Mouse (Mus musculus): ENCODE measurements around the gene Gtf2ird1. TPM values are rescaled to one million over a fixed set of nuclear protein-coding genes. Genes with fewer than 3 reads are reported as not detected.

Gene Gtf2ird1
- polyA plus RNA-seq, 1 experiment from 2014 or later = 51.8 TPM

DNA sequence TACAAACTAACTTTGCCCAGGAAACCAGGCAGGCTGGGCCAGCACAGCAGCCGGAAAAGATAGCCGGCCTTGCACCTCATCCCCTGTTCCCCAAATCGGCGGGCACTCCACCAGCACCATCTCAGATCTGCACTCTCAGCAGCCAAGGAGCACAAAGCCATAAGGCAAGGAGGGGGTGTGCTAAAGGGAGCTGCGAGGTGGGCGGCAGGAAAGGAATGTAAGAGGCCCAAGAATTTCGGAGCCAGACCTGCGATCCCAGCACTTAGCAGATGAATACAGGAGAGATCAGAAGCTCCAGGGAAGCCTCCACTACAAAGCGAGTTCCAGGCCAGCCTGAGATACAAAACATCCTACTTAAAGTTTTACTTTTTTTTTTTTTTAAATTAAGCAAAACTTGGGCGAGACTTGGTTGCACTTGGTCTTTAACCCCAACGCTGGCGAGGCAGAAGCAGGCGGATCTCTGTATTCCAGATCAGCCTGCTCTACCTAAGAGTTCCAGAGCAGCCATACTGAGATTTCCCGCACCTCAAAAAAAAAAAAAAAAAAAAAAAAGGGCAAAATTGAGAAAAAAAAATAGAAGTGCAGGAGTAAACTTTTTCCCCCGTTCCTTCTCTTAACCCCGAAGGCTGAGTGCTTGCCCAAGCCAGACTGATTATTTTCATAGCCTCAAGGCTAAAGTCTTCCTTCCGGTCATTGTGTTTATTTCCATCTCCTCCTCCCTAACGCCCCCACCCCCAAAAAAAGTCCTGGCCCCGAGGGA is 143.6 kb downstream of the Gtf2ird1 start:
- no peak for DNase-seq (ENCODE audit: low spot score)
- H3K36me3 ChIP-seq (ENCODE audit: control insufficient read depth, insufficient read depth, low read length) = peaks cover 22% of the 10 kb centered on the region

DNA sequence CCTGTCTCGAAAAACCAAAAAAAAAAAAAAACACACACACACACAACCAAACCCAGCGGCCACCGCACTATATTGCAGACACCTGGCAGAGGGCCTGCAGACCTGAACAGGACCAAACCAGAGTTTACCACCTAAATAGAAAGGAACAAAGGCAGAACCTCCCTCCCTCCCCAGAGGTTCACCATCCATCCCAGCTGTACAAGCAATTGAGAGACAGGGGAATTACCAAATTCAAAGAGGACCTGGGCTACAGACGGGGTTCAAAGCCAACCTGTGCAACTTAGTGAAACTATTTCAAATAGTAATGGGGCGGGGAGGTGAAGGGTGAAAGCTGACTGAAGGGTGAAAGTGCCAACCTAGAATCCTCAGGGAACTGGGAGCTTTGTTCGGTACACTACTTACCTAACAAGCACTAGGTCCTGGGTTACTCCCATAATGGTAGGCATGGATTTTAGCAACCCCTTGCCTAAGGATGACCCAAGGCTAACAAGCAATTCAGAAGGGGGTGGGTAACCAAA is 144.6 kb downstream of the Gtf2ird1 start:
- H3K4me3 ChIP-seq (ENCODE audit: low read depth, low read length) = peak overlapping the region; percentile 76
- H3K27me3 ChIP-seq (replicated peaks; ENCODE audit: control insufficient read depth, insufficient read depth, low read length) = no peaks in the 10 kb centered on the region
- H3K9ac ChIP-seq (ENCODE audit: low read depth, low read length) = no peak overlapping the region
- H3K4me2 ChIP-seq = peak overlapping the region; percentile 93
- ATAC-seq (replicated peaks; ENCODE audit: low FRiP score) (no peak), DNase-seq (ENCODE audit: low spot score) (no peak)
- WGBS = 83% methylated on average over 6 of the region's 6 CpGs
- H3K36me3 ChIP-seq (ENCODE audit: control insufficient read depth, insufficient read depth, low read length) = peaks cover 24% of the 10 kb centered on the region
- H3K9me3 ChIP-seq (ENCODE audit: control insufficient read depth, low read length) = no peaks in the 10 kb centered on the region
- peaks cover 10% of the 10 kb centered on the region for H3K4me1 ChIP-seq (replicated peaks; ENCODE audit: control insufficient read depth, insufficient read depth, low read length)
- H3K27ac ChIP-seq (ENCODE audit: low read depth, low read length) = no peak overlapping the region

More for the DNA sequence above, 143.6 kb downstream of the Gtf2ird1 start:
- Histone ChIP-seq H3K9me3 (ENCODE audit: control insufficient read depth, low read length) (no peaks in the 10 kb centered on the region), H3K4me1 (replicated peaks; ENCODE audit: control insufficient read depth, insufficient read depth, low read length) (peaks cover 10% of the 10 kb centered on the region), H3K9ac (ENCODE audit: low read depth, low read length) (peak overlapping the region; percentile 89), H3K27ac (ENCODE audit: low read depth, low read length) (peak overlapping the region; percentile 98), H3K4me3 (ENCODE audit: low read depth, low read length) (peak overlapping the region; percentile 76), H3K27me3 (replicated peaks; ENCODE audit: control insufficient read depth, insufficient read depth, low read length) (no peaks in the 10 kb centered on the region), H3K4me2 (peak overlapping the region; percentile 93)
- ATAC-seq (replicated peaks; ENCODE audit: low FRiP score) = no peak
- 4% methylated on average over 19 of the region's 19 CpGs for whole genome bisulfite sequencing

DNA sequence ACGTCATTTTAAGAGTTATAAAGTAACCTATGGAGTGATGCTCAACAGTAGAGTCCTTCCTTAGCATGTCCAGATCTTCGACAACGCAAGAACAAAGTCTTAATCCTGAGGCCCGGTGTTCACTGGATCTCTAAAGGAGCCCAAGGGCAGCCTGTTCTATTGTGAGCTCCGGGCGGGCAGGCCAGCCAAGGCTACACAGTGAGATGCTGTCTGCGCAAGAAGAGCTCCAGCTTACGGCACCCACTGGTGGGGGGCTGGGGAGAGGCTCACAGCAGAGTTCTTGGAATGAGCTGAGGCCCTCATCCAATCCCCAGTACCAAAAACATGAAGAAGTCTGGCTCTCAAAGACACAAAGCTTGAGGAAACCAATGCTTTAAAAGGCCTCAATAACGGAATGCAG is 146.3 kb downstream of the Gtf2ird1 start:
- Histone ChIP-seq H3K27me3 (replicated peaks; ENCODE audit: control insufficient read depth, insufficient read depth, low read length) (no peaks in the 10 kb centered on the region), H3K9me3 (ENCODE audit: control insufficient read depth, low read length) (no peaks in the 10 kb centered on the region), H3K4me1 (replicated peaks; ENCODE audit: control insufficient read depth, insufficient read depth, low read length) (peaks cover 10% of the 10 kb centered on the region), H3K36me3 (ENCODE audit: control insufficient read depth, insufficient read depth, low read length) (peaks cover 31% of the 10 kb centered on the region), H3K27ac (ENCODE audit: low read depth, low read length) (no peak overlapping the region), H3K4me2 (no peak overlapping the region), H3K9ac (ENCODE audit: low read depth, low read length) (no peak overlapping the region), H3K4me3 (ENCODE audit: low read depth, low read length) (no peak overlapping the region)
- DNase-seq (ENCODE audit: low spot score) (no peak), ATAC-seq (replicated peaks; ENCODE audit: low FRiP score) (no peak)
- WGBS = 92% methylated on average over 9 of the region's 9 CpGs

DNA sequence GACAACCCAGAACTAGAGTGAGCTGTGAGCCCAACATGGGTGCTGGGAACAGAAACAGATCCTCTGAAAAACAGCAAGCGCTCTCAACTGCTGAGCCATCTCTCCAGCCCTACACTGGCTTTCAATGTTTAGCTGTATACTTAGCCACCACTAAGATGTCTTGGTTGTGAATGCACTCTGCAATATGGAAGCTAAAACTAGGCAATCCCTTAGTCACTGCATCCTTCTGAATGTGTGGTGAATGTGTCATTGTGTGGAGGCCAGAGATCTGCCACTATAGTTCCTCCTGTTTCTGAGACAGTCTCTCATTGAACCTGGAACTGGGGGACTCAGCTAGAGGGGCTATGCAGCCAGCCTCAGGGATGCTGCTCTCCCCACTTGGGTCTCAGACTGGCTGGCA is 147.2 kb downstream of the Gtf2ird1 start:
- Histone ChIP-seq H3K4me1 (replicated peaks; ENCODE audit: control insufficient read depth, insufficient read depth, low read length) (peaks cover 10% of the 10 kb centered on the region), H3K27me3 (replicated peaks; ENCODE audit: control insufficient read depth, insufficient read depth, low read length) (no peaks in the 10 kb centered on the region), H3K36me3 (ENCODE audit: control insufficient read depth, insufficient read depth, low read length) (peaks cover 31% of the 10 kb centered on the region), H3K27ac (ENCODE audit: low read depth, low read length) (no peak overlapping the region), H3K4me2 (no peak overlapping the region), H3K4me3 (ENCODE audit: low read depth, low read length) (no peak overlapping the region), H3K9me3 (ENCODE audit: control insufficient read depth, low read length) (no peaks in the 10 kb centered on the region), H3K9ac (ENCODE audit: low read depth, low read length) (no peak overlapping the region)
- WGBS = 100% methylated on average over 1 of the region's 1 CpGs
- no peak for DNase-seq (ENCODE audit: low spot score)
- no peak for ATAC-seq (replicated peaks; ENCODE audit: low FRiP score)

Small RNA genes lying within 50 kb of the gene (microRNA-seq; reads per million reads assigned to microRNA genes)
- gene Gm26340 (ENCODE audit: borderline number of aligned reads) = not detected
- not detected for gene Mir3965 (ENCODE audit: borderline number of aligned reads)

Other genes starting within 250 kb of the Gtf2ird1 start
- 9.3 and 11.7 TPM in 2 replicates for gene Ncf1, start 227.1 kb downstream of the Gtf2ird1 start, polyA plus RNA-seq (2014; fragmentation: Nextera tagmentation; extraction: Ambion mirVana)
- gene Gtf2i, start 142.0 kb downstream of the Gtf2ird1 start, polyA plus RNA-seq (2014; fragmentation: Nextera tagmentation; extraction: Ambion mirVana) = 108 and 115 TPM in 2 replicates
- gene Clip2, start 95.7 kb upstream of the Gtf2ird1 start, polyA plus RNA-seq (2014; fragmentation: Nextera tagmentation; extraction: Ambion mirVana) = 1.4 and 1.7 TPM in 2 replicates
- gene Syna, start 103.5 kb upstream of the Gtf2ird1 start, polyA plus RNA-seq (2014; fragmentation: Nextera tagmentation; extraction: Ambion mirVana) = not detected in 2 replicates
- gene Rfc2, start 124.7 kb upstream of the Gtf2ird1 start, polyA plus RNA-seq (2014; fragmentation: Nextera tagmentation; extraction: Ambion mirVana) = 363 and 374 TPM in 2 replicates
- gene Lat2, start 158.3 kb upstream of the Gtf2ird1 start, polyA plus RNA-seq (2014; fragmentation: Nextera tagmentation; extraction: Ambion mirVana) = 2.0 and 2.1 TPM in 2 replicates
- 401 and 428 TPM in 2 replicates for gene Eif4h, start 182.8 kb upstream of the Gtf2ird1 start, polyA plus RNA-seq (2014; fragmentation: Nextera tagmentation; extraction: Ambion mirVana)
- gene Limk1, start 231.9 kb upstream of the Gtf2ird1 start, polyA plus RNA-seq (2014; fragmentation: Nextera tagmentation; extraction: Ambion mirVana) = 1.7 and 1.8 TPM in 2 replicates